Mouse (Mus musculus) G1E (cell line): ENCODE data around the gene Mecom. TPM values are rescaled to one million over a fixed set of nuclear protein-coding genes. Genes with fewer than 3 reads are reported as not detected.

Experiments
- ATAC-seq: 2 replicates; pipeline ENCODE4 v1.8.0; 2016; ENCODE audit warnings: mild to moderate bottlenecking; ENCODE audit not compliant: insufficient number of reproducible peaks, poor library complexity, low FRiP score, severe bottlenecking; ENCODE audit errors: extremely low read depth
- DNase-seq: peaks from one replicate; pipeline ENCODE4 v3.0.0; 2012; ENCODE audit warnings: low spot score
- H3K27me3 ChIP-seq: 2 replicates; pipeline ENCODE4 v1.6.1; 2012; ENCODE audit warnings: mild to moderate bottlenecking, low read length, inconsistent platforms; ENCODE audit not compliant: insufficient read depth
- H3K36me3 ChIP-seq: replicated peaks from 2 replicates; pipeline ENCODE3; 2012; ENCODE audit warnings: mild to moderate bottlenecking, inconsistent platforms
- H3K4me1 ChIP-seq: 2 replicates; pipeline ENCODE4 v1.6.1; 2012; ENCODE audit warnings: low read depth, low read length, inconsistent platforms, mixed read lengths; ENCODE audit not compliant: insufficient read depth
- H3K4me3 ChIP-seq: 2 replicates; pipeline ENCODE4 v1.5.1; 2012; ENCODE audit warnings: low read depth, mild to moderate bottlenecking, inconsistent platforms, low read length, moderate library complexity, mixed read lengths
- H3K9me3 ChIP-seq: replicated peaks from 2 replicates; pipeline ENCODE4 v1.6.1; 2012; ENCODE audit warnings: inconsistent platforms
- CTCF ChIP-seq: IDR thresholded peaks from 2 replicates; pipeline ENCODE4 v1.5.1; 2012; ENCODE audit warnings: low read depth, low read length, inconsistent platforms, mixed read lengths
- GATA1 ChIP-seq: IDR thresholded peaks from 2 replicates; pipeline ENCODE4 v1.6.1; 2012; ENCODE audit warnings: borderline replicate concordance, low read length, inconsistent platforms, mixed read lengths
- GATA2 ChIP-seq: IDR thresholded peaks from 2 replicates; pipeline ENCODE4 v1.6.1; 2012; ENCODE audit warnings: low read depth, low read length, inconsistent platforms, borderline replicate concordance
- POLR2AphosphoS5 ChIP-seq: IDR thresholded peaks from 2 replicates; pipeline ENCODE4 v1.6.1; 2012; ENCODE audit warnings: low read depth, low read length, inconsistent platforms; ENCODE audit not compliant: insufficient replicate concordance
- TAL1 ChIP-seq: conservative IDR thresholded peaks from 2 replicates; pipeline ENCODE4 v1.6.1; 2012; ENCODE audit warnings: low read depth, low read length, inconsistent platforms, mixed read lengths
- polyA plus RNA-seq: library from polyadenylated mRNA; stranded (reverse); fragments of >175 nt; gene quantifications from 2 replicates; pipeline ENCODE4 v1.2.3, GENCODE M21; 2012
- total RNA-seq, 2 experiments: library from RNA; stranded (forward) in 1 of 2; stranded (reverse) in 1 of 2; fragments of 200-1000 nt in 1 of 2; fragments of >200 nt in 1 of 2; fragmentation: Nextera tagmentation in 1 of 2; gene quantifications; 2 replicates each; pipeline ENCODE4 v1.2.3; 2014 to 2017

Gene Mecom
- total and polyA plus RNA-seq, 3 experiments, result 0.05 TPM; not detected in 2

DNA sequence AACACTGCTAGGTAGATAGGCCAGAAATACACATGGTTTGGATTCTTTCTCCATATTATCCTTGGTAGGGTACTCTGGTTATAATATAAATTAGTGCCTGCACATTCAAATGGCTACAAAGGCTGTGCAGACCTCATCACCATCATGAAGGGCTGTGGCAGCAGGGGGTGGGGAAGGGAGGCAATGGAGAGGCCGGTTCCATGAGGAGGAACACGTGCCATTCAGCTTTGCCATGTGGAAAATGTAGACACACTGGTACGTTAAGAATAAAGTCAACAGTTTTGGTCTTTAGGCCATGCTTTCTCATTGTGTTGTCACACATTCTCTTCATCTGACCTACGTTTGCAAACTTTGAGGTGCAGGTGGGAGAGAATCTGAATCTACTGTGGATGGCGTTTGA, 264.2 kb downstream of the Mecom start:
- H3K4me1 ChIP-seq, result no peaks in the 10 kb centered on the region
- no peak overlapping the region for H3K4me3 ChIP-seq
- ATAC-seq (no peak), DNase-seq (no peak)
- H3K27me3 ChIP-seq, result no peaks in the 10 kb centered on the region
- no peaks in the 10 kb centered on the region for H3K36me3 ChIP-seq
- 0 out of 2 replicates have a peak, but pooled peaks cover 3% of the 10 kb centered on the region for H3K9me3 ChIP-seq
- TF ChIP-seq GATA2 (no peak), POLR2AphosphoS5 (no peak), CTCF (no peak), GATA1 (no peak), TAL1 (no peak)

DNA sequence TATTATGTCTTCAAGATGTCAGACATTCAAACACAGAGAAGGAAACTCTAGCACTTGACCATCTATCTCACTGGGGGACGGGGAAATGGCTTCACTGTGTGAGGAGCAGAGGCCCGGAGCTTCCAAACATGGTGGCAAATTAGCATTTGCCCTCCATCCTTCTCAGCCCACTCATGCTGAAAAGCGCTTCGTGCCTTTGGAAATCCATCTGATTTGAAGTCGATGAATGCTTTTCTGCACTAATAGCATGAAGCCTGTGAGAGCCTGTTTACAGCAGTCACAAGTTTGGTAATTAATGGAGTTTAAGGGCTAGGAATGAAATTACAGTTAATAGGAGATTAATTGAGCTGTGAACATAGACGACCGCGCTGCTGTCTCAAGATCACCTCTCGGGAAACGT, 270.2 kb downstream of the Mecom start:
- DNase-seq, result no peak
- H3K36me3 ChIP-seq, result no peaks in the 10 kb centered on the region
- H3K4me3 ChIP-seq, result no peak overlapping the region
- H3K27me3 ChIP-seq, result no peaks in the 10 kb centered on the region
- H3K4me1 ChIP-seq, result no peaks in the 10 kb centered on the region
- H3K9me3 ChIP-seq, result no peaks in the 10 kb centered on the region
- ATAC-seq, result no peak
- TF ChIP-seq POLR2AphosphoS5 (no peak), CTCF (no peak), GATA2 (no peak), GATA1 (no peak), TAL1 (no peak)

DNA sequence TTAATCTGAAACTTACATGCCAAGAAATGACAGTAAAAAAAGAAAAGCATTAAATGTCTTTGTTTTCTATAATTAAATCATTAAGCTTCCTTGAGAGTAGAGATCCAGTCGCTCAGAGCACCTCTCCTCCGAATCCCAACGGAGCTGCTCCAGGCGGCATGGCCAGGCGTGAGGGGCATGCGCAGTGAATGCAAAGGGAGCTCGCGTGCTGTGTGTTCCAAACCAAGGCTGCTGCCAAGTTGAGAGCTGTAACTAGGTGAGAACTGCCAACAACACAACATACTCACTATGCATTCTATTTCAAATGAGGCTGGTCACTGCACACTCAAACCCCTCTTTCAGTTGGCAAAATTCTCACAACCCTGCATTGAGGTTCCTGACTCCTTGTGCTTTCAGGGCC, 271.7 kb downstream of the Mecom start:
- Histone ChIP-seq H3K27me3 (no peaks in the 10 kb centered on the region), H3K36me3 (no peaks in the 10 kb centered on the region), H3K9me3 (no peaks in the 10 kb centered on the region), H3K4me3 (no peak overlapping the region), H3K4me1 (no peaks in the 10 kb centered on the region)
- DNase-seq (no peak), ATAC-seq (no peak)
- TF ChIP-seq POLR2AphosphoS5 (no peak), GATA1 (no peak)

DNA sequence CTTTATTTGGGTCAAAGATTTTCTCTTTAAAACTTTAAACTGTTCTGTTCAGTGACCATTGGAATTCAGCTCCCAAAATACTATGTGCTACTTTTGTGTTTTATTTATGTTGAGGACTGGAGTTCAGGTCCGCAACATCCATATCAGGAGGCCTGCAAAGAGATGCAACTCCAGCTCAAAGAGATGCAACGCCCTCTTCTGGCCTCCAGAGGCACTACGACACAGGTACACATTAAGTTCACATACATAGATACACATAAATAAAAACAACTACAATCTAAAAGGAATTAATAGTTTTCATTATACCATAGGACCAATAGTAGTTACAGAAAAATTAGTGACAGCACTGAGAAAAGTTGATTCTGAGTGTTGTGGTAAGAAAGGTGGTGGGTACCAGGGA, 278.6 kb downstream of the Mecom start:
- no peak for TF ChIP-seq CTCF
- TF ChIP-seq GATA1, result no peak
- TF ChIP-seq TAL1, result no peak
- TF ChIP-seq GATA2, result no peak
- no peak for TF ChIP-seq POLR2AphosphoS5
- Histone ChIP-seq H3K36me3 (no peaks in the 10 kb centered on the region), H3K27me3 (no peaks in the 10 kb centered on the region), H3K4me1 (no peaks in the 10 kb centered on the region), H3K4me3 (no peak overlapping the region), H3K9me3 (no peaks in the 10 kb centered on the region)
- DNase-seq (no peak), ATAC-seq (no peak)

DNA sequence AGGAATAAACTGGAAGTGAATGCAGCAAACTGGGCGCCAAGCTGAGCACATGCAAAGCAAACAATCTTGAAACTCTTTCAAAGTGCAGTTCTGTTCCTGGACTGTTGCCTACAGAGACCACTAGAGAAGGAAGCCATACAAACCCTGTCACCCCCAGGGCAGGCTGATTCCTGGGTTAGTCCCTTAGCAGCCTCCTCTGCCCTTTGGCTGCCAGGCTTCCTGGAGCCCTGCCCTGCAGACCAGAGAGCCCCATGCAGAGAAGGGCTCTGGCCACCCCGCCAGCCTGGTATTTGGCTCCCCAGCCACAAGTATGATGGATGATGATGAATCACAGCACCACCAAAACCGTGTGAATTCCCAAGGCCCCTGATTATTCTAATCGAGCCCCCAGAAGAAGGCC, 286.9 kb downstream of the Mecom start:
- Histone ChIP-seq H3K27me3 (no peaks in the 10 kb centered on the region), H3K9me3 (no peaks in the 10 kb centered on the region), H3K4me1 (no peaks in the 10 kb centered on the region), H3K4me3 (no peak overlapping the region), H3K36me3 (no peaks in the 10 kb centered on the region)
- DNase-seq, result no peak
- TF ChIP-seq CTCF (no peak), TAL1 (no peak), GATA2 (no peak), GATA1 (no peak), POLR2AphosphoS5 (no peak)
- no peak for ATAC-seq

DNA sequence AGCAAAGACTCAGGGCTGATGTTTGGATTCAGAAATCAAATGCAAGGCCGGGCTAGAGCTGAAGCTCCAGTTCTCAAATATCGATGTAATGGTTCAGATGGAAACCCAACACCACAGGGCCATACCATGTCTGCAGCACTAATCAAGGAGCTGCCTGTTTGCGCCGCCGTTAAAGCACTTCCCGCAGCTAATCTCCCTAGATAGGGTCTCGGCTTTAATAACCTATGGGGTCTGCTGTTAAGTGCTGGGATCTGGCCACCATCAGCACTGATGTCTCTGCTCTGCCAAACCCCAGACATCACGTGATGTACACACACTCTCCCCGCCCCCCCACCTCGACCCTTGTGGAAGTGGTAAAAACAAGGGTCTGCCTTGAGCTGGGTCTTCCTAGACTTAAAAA, 289.4 kb downstream of the Mecom start:
- ATAC-seq, result no peak
- no peak overlapping the region for H3K4me3 ChIP-seq
- H3K9me3 ChIP-seq, result no peaks in the 10 kb centered on the region

DNA sequence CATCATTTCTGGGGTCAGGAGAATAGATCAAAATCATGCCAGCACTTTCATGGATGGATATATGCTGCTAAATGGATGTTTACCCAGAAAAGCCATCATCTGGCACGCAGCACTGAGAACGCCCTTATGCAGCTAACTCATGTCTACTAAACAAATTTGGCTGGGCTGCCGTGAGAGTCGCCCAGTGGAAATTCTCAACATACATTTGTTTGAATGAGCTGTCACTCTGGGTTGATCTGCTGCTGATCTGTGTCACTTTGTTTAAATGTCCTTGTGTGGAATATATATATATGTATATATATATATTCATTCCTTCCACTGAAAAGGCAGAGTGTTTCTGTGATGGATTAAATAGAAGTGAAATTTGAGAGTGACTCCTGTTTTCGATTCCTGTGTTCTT, 290.0 kb downstream of the Mecom start:
- H3K36me3 ChIP-seq, result no peaks in the 10 kb centered on the region
- DNase-seq (no peak), ATAC-seq (no peak)
- no peaks in the 10 kb centered on the region for H3K4me1 ChIP-seq
- TF ChIP-seq CTCF (no peak), TAL1 (no peak), GATA1 (no peak), POLR2AphosphoS5 (no peak), GATA2 (no peak)
- H3K27me3 ChIP-seq, result no peaks in the 10 kb centered on the region
- H3K4me3 ChIP-seq, result no peak overlapping the region
- no peaks in the 10 kb centered on the region for H3K9me3 ChIP-seq

More for the DNA sequence above, 289.4 kb downstream of the Mecom start:
- no peaks in the 10 kb centered on the region for H3K27me3 ChIP-seq
- no peak for DNase-seq
- H3K36me3 ChIP-seq, result no peaks in the 10 kb centered on the region
- TF ChIP-seq GATA1, result no peak
- TF ChIP-seq GATA2, result no peak
- no peak for TF ChIP-seq CTCF
- no peak for TF ChIP-seq TAL1
- no peak for TF ChIP-seq POLR2AphosphoS5
- no peaks in the 10 kb centered on the region for H3K4me1 ChIP-seq
